Mouse (Mus musculus): ENCODE data around the gene Iqcf6.

DNA sequence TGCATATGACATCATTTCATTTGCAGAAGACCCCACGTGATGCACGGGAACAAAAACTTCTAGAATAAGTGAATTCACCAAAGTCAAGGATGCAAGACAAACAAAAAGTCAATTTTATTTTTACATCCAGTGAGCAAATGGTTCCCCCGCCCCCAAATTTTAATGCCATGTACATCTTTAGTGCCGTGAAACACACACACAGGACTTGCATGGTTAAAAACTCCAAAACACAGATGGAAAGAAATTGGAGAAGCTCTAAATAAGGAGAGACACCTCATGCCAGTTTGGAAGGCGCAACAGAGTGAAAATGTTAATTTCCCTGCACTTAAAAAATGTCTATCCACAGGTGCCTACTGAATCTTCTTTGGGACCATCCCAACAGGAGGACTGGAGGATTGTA, 34.2 kb upstream of the Iqcf6 start:
- TF ChIP-seq CTCF (IDR thresholded peaks at IDR 0.05; ENCODE audit: low read depth), result no peak
- TF ChIP-seq EP300 (IDR thresholded peaks at IDR 0.05; ENCODE audit: low read depth), result no peak
